Mouse (Mus musculus) bone marrow, adult 2 months (tissue): ENCODE measurements around the gene Wdr75.

Source experiments
- CTCF ChIP-seq: fragments of 200-500 bp; IDR thresholded peaks from 2 replicates; pipeline ENCODE4 v1.5.1; 2011; ENCODE audit warnings: low read length, control low read depth; ENCODE audit not compliant: control insufficient read depth, insufficient read depth
- POLR2A ChIP-seq: fragments of 200-500 bp; IDR thresholded peaks from 2 replicates; pipeline ENCODE4 v1.6.1; 2011; ENCODE audit warnings: low read depth, mild to moderate bottlenecking, control low read depth, low read length, borderline replicate concordance; ENCODE audit not compliant: control insufficient read depth

- TF ChIP-seq CTCF (no peak), POLR2A (no peak)
Measured at GRCm38 (mm10) chr1:45865316-45865715, 70.3 kb downstream of the Wdr75 start.
